Mouse (Mus musculus) spleen, postnatal 10 days (tissue): Measurements from ENCODE around the gene Rasl12.

Source experiments
- DNase-seq, 2 experiments: peaks; one replicate each; pipeline ENCODE4 v3.0.0; 2021 to 2022; ENCODE audit warnings: low spot score in 2 of 2

Gene Rasl12

DNA sequence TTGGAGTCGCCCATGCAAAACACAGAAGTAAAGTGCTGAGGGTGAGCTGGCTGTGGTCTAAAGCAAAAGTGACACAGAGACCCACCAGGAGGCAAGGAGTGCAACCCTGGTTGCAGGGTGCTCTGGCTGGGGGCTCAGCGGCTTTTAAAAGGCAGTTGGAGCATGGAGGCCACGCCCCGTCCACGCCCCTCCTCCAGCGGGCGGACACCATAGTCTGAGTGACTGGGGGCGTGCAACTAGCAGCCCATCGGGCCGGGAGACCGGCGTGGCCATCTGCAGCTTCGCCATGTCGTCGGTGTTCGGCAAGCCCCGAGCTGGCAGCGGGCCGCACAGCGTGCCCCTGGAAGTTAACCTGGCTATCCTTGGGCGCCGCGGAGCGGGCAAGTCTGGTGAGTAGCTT, at the start of gene Rasl12:
Gene Rasl12, plus strand, starts transcription at position 228 of the 400 bp plus-strand sequence.
- peak; percentile 21 to 62 for DNase-seq

DNA sequence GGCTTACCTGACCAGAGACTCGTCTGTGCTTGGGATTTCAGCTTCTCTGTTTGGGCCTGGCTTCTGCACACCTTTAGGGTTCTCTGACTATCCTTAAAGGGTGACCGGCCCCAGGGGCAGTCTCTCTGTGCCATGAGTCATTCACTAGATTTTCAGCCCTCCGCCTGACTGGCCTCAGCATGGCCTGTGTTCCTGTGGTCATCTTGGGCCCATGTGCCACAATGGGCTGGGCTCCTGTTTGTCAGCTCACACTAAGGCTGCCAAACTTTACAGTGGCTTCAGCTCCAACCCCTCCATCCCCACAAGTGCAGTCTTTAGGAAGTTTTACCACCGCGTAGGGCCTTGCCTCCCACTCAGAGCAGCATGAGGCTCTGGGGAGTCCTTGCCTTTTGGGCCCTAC, 45.1 kb upstream of the Rasl12 start:
- no peak for DNase-seq

DNA sequence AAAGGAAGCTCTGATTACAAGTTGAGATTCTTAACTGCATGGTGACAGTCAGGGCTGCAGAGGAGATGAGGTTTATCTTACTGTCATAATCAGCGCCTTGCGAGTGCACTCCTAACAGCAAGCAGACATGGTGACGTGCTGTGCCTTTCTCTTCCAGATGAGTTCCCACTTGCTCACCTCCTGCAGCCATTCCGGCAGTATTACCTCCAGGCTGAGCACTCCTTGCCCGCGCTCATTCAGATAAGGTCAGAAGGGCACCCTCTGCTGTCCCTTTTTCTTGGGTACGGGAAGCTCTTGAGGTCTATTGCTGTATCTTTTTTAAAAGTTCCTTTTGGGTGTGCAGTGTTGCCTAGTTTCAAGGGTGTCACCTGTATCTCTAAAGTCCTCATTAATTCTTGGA, 41.7 kb upstream of the Rasl12 start:
- DNase-seq: no peak

DNA sequence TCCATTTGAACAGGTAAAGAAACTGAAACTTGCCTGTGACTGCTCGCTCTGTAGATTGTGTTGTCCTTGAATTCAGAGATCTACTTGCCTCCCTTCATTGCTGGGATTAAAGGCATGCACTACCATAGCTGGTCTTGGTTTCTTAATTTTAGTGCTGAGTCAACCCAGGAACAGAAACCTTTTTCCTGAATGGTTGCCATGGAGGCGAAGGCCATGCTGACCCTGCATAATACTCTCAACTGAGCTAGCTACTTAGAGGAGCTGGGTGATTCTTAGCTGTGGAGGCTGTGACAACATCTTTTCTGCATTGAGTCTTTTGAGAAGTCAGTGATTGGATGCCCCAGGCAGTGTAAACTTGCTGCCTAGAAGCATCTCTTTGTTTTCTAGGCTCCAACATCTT, 41.3 kb upstream of the Rasl12 start:
- no peak for DNase-seq

DNA sequence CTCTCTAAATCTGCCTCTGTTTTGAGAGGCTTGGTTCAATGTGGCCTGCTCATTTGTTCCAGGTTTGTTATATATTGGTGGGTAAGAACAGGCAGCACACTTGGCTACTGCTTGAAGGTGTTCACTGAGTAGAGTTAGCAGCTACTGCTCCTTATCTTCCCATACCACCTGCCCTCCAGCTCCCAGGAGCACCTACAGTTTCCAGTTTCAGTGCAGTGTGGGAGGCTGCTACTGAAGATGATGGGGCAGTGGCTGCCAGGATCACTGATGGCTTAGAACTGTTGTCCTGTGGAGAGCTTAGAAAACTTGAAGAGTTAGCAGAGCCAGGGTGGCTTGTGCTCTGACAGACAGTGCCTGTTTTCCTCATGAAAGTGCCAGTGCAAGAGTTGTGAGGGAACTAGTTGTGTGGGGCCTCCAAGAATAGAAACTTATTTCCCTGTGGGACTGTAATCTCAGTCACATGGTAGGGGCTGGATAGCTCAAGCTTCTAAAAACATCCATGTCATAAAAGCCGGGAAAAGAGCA, 39.3 kb upstream of the Rasl12 start:
- DNase-seq: peak in 1 of 2 experiments; percentile 42

DNA sequence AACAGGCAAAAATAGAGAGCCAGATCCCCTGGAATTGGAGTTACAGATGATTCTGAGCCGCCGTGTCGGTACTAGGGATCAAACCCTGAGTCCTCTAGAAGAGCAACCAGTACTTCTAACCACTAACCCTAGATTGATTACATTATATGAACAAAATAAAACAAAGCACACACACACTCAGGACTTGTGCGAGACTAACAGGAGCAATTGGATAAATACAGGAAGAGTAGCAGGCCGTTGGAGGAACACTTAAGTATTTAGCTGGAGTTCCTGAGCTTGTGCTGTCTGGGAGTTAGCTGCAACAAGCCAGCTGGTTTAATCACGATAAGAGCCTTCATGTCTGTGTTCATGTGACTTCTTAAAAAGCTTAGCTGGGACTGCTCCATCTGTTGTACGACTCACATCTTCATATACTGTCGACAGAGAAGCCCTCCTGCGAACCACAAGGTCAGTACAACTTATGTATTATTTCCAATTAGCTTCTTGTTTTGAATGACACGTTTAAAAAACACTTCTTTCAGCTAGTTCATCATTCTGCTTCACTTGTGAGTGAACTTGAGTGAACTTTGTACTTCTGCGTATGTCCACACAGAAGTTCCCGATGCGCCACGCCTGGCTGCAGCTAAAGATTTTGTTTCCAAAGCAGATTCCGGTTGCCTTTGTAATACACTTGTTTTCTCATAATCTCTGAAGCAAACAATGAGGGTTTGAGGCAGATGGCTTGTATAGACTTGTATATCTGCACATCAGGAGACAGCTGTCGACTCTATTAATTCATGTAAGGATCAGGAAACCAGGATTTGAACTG, 37.5 kb upstream of the Rasl12 start, which contains the start of gene Ubap1l:
Gene Ubap1l, plus strand, starts transcription at position 401 of the 808 bp plus-strand sequence.
- no peak for DNase-seq

DNA sequence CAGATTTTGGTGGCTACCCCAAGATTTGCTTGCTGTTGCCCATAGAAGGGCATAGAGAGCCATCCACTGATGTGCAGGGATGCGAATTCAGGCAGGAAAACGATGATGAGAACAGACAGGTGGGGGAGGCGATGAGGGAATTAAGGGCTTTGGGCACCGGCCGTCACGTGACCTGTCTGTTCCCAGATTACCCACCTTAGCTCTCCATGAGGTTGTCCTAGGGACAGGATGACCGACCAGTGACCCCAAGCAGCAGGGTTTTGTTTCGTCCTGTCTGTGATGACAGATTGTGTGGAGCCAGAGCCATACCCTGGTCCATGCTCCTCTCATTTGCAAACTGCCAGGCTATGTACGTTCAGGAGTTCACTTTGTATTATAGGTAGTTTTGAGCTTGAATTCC, 34.6 kb upstream of the Rasl12 start:
- DNase-seq: no peak

DNA sequence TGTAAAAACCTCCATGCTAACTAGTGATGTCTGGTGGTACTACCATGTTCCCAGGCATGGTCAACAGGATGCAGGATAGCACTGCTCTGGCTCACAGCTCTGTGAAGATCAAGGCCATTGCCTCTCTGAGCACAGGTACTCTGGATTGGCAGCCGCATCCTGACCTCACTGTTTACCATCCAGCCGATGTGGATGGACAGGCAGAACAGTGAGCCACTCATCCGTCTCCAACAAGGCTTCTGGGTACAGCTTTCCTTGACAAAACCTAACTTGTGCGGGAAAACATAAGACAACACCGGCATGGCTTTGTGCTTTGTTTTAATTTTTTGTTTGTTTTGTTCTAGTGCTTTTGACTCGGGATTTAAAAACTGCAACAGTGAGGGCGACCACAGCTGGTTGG, 32.6 kb upstream of the Rasl12 start:
- no peak for DNase-seq

DNA sequence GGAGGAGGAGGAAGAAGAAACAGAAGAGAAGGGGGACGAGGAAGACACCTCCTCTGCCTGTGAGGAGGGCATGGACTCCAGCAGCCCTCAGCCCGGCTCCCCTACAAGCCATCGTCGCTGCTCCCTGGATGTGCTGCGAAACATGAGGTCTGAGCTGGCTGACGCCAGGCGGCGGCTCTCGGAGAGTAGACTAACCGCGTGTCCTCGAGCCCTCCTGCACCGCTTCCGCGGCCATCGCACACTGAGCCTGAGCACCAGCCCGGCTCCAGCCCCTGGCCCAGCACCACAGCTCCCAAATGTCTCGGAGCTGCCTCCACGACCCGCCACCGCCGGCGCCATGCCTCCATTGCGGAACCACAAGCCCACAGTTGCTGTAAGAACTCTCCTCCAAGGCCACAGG, 26.6 kb upstream of the Rasl12 start:
- DNase-seq: no peak

DNA sequence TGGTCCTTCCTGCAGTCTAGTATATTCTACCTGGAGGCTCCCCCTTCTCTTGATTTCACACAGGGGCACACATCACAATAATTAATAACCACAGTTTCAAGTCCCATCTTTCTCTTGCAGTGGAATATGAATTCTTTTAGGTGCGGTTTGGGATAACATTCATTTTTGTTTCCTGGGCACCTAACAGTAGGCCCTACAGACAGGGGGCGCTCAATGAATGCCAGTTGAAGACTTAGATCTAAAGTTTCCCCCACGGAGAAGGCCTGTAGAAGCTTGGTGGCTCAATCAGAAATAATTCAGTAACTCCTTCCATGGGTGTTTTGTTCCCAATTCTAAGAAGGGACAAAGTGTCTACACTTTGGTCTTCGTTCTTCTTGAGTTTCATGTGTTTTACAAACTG, 25.9 kb upstream of the Rasl12 start:
- DNase-seq: peak in 1 of 2 experiments; percentile 52

DNA sequence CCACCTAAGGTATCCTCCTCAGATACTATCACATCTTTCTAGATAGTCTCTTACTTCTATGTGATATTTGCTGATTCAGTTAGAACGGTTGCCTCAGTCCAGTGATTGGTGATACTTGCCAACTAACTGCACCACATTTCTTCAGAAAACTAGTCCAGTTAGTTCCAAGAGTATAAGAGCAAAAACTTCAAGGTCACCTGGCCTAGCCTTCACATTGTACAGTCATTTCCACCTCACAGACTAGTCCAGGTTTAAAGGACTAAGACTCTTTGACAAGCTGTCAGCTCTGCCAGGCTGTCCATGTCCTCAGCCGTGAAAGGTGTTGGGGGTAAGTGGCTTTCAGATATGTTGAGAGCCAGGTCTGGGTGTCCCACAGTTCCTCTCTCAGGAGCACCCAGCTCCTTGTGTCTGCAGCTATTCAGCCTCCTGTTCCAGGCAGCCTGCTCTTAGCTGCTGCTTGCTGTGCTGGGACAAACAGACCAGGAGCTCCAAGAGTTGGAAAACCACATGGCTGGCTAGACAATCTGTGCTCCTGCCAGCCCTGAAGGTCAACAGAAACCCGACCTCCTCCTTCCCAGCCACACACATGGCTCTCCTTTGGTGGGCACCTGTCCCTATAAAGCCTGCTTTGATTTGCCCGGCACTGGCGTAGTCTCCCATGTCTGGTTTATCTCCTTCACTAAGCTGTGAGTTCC, 23.7 kb upstream of the Rasl12 start:
- DNase-seq: no peak

DNA sequence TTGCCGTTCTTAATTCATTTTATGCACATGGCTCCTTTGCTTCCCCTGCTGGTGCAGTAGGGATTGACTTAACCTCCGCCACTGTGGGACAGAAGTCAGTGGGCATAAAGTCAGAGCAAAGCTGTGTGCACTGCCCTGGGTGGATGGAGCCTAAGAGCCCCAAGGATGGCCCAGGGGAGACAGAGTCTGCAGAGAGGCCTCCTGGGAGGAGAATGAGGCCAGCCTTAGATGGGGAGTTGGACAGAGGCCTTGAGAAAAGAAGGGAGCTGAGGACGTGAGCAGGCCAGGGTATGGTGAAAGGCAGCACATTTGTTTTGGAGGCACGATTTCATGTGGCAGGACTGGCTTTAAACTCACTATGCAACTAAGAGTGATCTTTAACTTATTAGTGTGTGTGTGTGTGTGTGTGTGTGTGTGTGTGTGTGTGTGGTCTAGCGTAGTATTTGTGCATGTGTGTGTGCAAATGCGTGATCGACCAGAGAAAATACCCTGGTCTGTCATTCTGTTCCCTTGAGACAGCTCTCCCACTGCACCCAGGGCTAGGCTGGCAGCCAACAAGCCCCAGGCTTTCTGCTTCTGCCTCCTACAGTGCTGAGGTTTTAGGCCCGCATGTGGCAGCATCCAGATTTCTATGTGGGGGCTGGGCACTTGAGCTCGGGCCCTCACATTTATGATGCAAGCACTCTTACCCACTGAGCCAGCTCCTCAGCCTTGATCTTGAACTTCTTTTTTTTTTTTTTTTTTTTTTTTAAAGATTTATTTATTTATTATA, 23.0 kb upstream of the Rasl12 start:
- DNase-seq: no peak

DNA sequence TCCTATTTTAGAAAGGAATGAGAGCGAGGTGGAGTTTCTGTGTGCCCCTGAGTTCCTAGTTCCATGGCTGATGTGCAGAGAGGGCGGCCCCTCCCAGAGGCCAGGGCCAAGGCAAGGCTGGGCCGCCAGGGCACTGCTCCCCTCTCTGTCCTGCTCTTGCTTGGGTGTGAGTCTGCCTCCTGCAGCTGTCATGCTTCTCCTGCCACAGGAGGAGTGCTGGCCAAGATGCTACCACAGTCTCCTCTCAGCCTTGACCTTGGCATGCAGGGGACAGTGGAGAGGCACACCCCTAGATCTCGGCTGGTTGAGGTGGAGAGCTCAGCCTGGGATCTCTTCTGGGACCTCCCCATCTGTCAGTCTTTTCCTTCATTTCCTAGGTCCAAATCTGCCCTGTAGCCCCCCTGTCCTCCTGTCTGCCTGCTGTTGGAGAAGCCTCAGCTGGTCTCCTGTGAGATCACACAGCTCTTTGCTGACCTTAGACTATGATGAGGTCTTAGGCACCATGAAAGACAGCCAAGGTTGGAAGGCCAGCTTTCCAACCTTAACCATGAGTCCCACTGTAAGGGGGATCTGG, 17.2 kb upstream of the Rasl12 start:
- DNase-seq: no peak

DNA sequence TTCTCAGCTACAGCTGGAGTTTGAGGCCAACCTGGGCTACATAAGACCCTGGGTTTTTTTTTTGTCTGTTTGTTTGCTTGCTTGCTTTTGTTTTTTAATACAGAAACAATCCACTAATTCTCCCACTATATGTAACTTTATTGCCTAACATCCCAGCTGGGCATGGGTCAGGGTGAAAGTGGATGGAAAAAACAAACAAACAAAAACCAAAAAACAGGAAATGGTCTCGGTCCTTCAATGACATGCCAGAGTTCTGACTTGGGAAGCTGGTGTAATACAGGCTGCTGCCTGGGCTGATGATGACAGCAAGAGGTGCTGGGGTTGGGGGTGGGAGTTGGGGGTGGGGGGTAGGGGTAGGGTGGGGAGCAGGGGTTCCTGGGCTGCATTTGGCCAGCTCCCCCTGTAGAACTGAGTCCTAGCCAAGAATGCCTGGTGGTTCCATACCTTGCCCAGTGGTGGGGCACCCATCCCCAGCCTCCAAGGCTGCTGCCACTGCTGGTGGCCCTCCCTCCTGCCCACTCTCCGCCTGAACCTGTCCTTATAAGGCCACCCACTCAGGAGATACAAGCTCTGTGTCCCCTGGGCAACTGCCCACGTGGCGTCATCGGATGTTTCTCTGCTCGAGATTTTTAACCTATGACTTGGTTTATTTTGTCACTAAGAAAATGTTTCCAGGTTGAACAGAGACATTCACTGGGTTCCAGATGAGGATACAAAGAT, 16.1 kb upstream of the Rasl12 start:
- DNase-seq: no peak

DNA sequence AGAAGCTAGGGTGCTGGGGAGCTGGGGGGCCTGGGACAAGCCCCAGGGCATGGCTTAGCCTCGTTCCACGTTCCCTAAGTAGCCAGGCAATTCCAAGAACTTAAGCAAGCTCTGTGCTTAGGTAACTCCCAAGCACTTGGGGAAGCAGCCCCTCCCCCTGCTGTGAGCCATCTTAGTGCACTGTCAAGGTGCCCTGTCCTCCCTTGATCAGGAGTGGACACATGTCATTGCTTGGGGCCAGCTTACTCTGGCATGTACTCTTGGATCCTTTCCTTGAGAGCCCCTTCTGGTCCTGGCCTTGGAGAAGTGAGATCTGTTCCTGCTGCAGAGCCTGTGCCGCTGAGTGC, 15.6 kb upstream of the Rasl12 start:
- no peak for DNase-seq

DNA sequence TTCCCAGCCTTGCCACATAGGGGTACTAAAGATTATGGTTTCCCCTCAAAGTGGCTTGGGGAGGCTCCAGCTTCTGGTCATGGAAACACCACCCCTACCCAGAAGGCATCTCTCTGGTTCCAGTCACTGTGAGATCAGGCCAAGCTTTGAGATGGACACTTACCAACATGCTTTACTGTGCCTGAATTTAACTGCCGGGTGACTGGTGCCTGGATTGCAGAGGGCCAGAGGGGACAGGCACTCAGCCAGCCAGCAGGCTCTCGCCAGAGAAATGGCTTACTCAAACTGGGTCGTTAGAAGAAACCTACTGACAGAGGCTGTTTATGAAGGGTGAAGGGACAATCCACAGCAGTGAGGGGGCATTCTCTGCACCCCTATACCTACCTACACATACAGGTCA, 14.0 kb upstream of the Rasl12 start:
- no peak for DNase-seq

DNA sequence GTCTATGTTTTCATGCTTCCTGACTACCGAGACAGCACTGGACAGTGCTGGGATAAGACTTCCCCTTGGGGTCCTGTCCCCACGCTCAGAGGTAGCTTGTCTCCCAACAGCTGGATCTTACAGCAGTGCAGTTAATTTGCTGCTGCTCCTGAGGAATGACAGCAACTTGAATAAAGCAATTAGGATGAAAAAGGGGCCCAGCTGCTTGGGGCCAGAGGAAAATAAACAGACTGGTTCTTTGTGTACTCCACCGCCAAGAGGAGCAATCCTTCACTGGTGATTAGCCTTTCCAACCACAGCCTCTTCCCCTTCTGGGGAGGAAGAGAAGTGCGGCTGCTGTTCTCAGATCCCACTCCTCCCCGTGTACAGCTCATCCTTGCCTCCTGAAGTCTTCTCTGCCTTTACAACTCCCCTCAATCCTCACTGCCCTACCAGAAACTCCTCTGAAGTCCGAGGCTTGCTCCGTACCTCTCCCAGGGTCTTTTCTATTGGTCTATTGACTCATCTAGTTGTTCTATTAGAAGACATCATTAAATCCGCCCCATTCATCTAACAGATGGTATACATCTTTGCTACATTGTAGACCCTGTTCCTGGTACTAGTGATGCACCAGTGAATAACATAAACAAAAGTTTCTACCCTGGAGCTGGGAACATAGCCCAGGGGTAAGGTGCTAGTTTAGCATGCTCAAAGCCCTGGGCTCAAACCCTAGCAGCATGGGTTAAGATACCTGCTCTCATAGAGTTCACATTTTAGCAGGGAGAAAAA, 11.7 kb upstream of the Rasl12 start:
- no peak for DNase-seq

DNA sequence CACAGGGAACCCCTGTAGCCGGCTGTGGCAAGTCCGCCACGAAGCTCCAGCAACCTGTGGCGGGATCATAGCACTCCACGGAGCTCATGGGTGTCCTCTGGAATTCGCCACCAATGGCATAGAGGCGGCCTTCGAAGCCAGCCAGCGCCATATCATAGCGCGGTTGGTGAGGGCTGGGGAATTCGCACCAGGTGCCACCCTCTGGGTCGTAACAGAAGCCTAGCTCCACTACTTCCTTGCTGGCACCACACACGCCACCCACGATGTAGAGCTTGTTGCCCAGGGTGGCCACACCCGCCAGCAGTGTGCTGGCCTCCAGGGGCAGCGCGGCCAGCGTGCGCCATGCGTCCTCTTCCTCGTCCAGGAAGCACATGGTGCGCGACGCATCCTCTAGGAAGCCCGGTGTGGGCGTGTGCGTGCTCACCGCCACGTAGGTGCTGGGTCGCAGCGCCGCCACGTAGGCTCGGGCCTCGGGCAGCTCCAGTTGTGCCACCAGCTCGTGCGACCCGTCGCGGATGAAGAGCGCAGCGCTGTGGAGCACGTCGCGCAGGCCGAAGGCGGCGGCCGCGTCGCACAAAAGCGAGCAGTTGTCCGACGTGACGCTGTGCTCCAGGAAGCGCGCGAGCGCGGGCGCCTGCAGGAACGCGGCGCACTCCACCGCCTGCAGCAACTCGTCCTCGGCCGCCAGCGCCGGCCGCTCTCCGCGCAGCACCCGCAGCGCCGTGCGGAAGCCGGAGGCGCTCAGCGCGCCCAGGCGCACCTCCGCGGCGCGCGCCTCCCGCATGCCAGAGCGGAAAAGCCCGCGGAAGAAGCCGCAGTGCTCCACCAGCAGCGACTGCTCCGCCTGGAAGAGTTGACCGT, 7.3 kb upstream of the Rasl12 start:
- DNase-seq: no peak

DNA sequence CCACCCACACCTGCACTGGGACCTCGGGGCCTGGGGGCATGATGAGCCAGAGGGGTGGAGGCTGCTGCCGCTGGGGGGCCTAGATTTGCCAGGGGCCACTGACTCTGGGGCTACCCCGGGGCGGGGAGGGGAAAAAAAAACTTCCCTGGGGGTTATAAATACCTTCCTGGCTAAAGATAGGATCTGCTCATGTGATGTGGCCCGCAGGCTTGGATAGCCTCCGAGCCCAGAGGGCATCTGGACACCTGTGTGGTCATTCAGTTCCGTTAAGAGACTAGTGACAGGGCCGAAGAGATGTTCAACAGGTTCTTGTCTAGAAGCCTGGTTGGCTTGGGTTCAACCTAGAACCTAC, 6.7 kb upstream of the Rasl12 start, which contains the start of gene Kbtbd13:
Gene Kbtbd13, minus strand, starts transcription at position 40 of the 352 bp plus-strand sequence.
- no peak for DNase-seq
